Mouse (Mus musculus): ENCODE results near the gene Cited4.

- TF ChIP-seq TAL1 (IDR thresholded peaks at IDR 0.05; ENCODE audit: low read length) (no peak), POLR2A (IDR thresholded peaks at IDR 0.05; ENCODE audit: control insufficient read depth in 1 of 2, insufficient read depth in 1 of 2, low read depth in 1 of 2, low read length in 2 of 2, poor library complexity in 1 of 2) (no peak), CHD2 (IDR thresholded peaks at IDR 0.05; ENCODE audit: low read length) (no peak)
Observed at GRCm38 (mm10) chr4:120701180-120701579, 34.8 kb downstream of the Cited4 start.

Measured in MEL (cell line).